Mouse (Mus musculus) urinary bladder, postnatal 36 days (tissue): Measurements from ENCODE around the gene Clec16a.

Experiments
- DNase-seq, 2 experiments: peaks; one replicate each; pipeline ENCODE4 v3.0.0; 2022; ENCODE audit warnings: low spot score in 2 of 2, mixed read lengths in 1 of 2

The Clec16a gene

GRCm38 (mm10) chr16:10544995-10545622, at the start of gene Clec16a:
TSS of gene Clec16a (plus strand) at chr16:10545339.
- DNase-seq = peak; percentile 96 to 97

GRCm38 (mm10) chr16:10495824-10496298, 49.3 kb upstream of the Clec16a start:
- DNase-seq = no peak

- no peak for DNase-seq
Measured at GRCm38 (mm10) chr16:10498096-10498602, 47.0 kb upstream of the Clec16a start.

- DNase-seq = no peak
Measured at GRCm38 (mm10) chr16:10499122-10499521, 46.0 kb upstream of the Clec16a start.

GRCm38 (mm10) chr16:10501865-10502264, 43.3 kb upstream of the Clec16a start:
- DNase-seq = no peak

- no peak for DNase-seq
Measured at GRCm38 (mm10) chr16:10503058-10503457, 42.1 kb upstream of the Clec16a start.

GRCm38 (mm10) chr16:10507445-10507844, 37.7 kb upstream of the Clec16a start:
- no peak for DNase-seq

- no peak for DNase-seq
Measured at GRCm38 (mm10) chr16:10508691-10509090, 36.4 kb upstream of the Clec16a start.

- no peak for DNase-seq
Measured at GRCm38 (mm10) chr16:10510477-10511133, 34.5 kb upstream of the Clec16a start.

GRCm38 (mm10) chr16:10511134-10511520, 34.0 kb upstream of the Clec16a start:
- DNase-seq = no peak

- DNase-seq = no peak
Measured at GRCm38 (mm10) chr16:10515953-10516572, 29.1 kb upstream of the Clec16a start.

- DNase-seq = no peak
Measured at GRCm38 (mm10) chr16:10518030-10518429, 27.1 kb upstream of the Clec16a start.

- DNase-seq = peak; percentile 46 to 63
Measured at GRCm38 (mm10) chr16:10520908-10521614, 24.1 kb upstream of the Clec16a start.

- DNase-seq = peak; percentile 40 to 51
Measured at GRCm38 (mm10) chr16:10522811-10523210, 22.3 kb upstream of the Clec16a start.

GRCm38 (mm10) chr16:10523650-10524049, 21.5 kb upstream of the Clec16a start:
- no peak for DNase-seq

GRCm38 (mm10) chr16:10524866-10525609, 20.1 kb upstream of the Clec16a start:
- no peak for DNase-seq

GRCm38 (mm10) chr16:10525610-10525980, 19.5 kb upstream of the Clec16a start:
- DNase-seq = no peak

- DNase-seq = no peak
Measured at GRCm38 (mm10) chr16:10527046-10527644, 18.0 kb upstream of the Clec16a start.

GRCm38 (mm10) chr16:10528382-10528781, 16.8 kb upstream of the Clec16a start:
- DNase-seq = no peak

- DNase-seq = no peak
Measured at GRCm38 (mm10) chr16:10530179-10530578, 15.0 kb upstream of the Clec16a start.

GRCm38 (mm10) chr16:10533781-10534180, 11.4 kb upstream of the Clec16a start:
- no peak for DNase-seq
